Mouse (Mus musculus) gastrocnemius, adult 2 months (tissue): ENCODE measurements around the gene Rpa3. TPM values are rescaled to one million over a fixed set of nuclear protein-coding genes. Genes with fewer than 3 reads are reported as not detected.
A peak's percentile ranks its signal among the peaks of the same experiment; 100 is the strongest.

Source experiments
- DNase-seq: peaks from one replicate; pipeline ENCODE4 v3.0.0; 2022
- H3K27ac ChIP-seq: fragments of 200-600 bp; 2 replicates; pipeline ENCODE4 v1.8.1; 2022; ENCODE audit warnings: mild to moderate bottlenecking
- H3K4me3 ChIP-seq: fragments of 200-600 bp; 2 replicates; pipeline ENCODE4 v1.8.1; 2022; ENCODE audit warnings: mild to moderate bottlenecking, moderate library complexity
- CTCF ChIP-seq: fragments of 200-600 bp; IDR thresholded peaks from 2 replicates; pipeline ENCODE4 v1.8.1; 2022; ENCODE audit warnings: antibody characterized with exemption, mild to moderate bottlenecking, moderate library complexity
- intact Hi-C: fragments of 180-260 bp; cut with DNase I; formaldehyde crosslinking; loops from one replicate; pipeline ENCODE4 v1.15.1; 2025
- total RNA-seq, 2 experiments: library from RNA; stranded (reverse); gene quantifications; 2 replicates each; pipeline ENCODE4 v1.2.3; 2021

Rpa3 gene
- total RNA-seq, 2 experiments from 2014 or later, result 5.5 to 13.4 TPM

- intact Hi-C loops, result loop anchor here (2.0 to 5.0 kb wide), 2 partner anchors 232 to 462 kb away; partner anchors contain the start of gene Glcci1
- peak; percentile 67 for DNase-seq
- Histone ChIP-seq H3K27ac (peak overlapping the region; percentile 74), H3K4me3 (no peak overlapping the region)
- peak; percentile 70 for TF ChIP-seq CTCF
These were observed 16.1 kb upstream of the Rpa3 start for GRCm38 (mm10) chr6:8275098-8275497.

- intact Hi-C loops, result loop anchor here (2.0 to 5.0 kb wide), 2 partner anchors 233 to 462 kb away; partner anchors contain the start of gene Glcci1
- peak; percentile 58 for DNase-seq
- H3K4me3 ChIP-seq, result peak overlapping the region; percentile 33
- peak overlapping the region; percentile 74 for H3K27ac ChIP-seq
- TF ChIP-seq CTCF, result peak; percentile 80
These were observed 15.5 kb upstream of the Rpa3 start for GRCm38 (mm10) chr6:8274387-8275054.

- Histone ChIP-seq H3K4me3 (no peak overlapping the region), H3K27ac (no peak overlapping the region)
- TF ChIP-seq CTCF, result no peak
- intact Hi-C loops, result no loop called here
- DNase-seq, result no peak
These were observed 12.1 kb upstream of the Rpa3 start for GRCm38 (mm10) chr6:8271047-8271446.

GRCm38 (mm10) chr6:8259667-8260044 is 683 bp upstream of the Rpa3 start:
- Histone ChIP-seq H3K27ac (peak overlapping the region; percentile 93), H3K4me3 (peak overlapping the region; percentile 88)
- TF ChIP-seq CTCF, result no peak
- no peak for DNase-seq
- intact Hi-C loops, result loop anchor here (5.0 to 10.0 kb wide), 2 partner anchors 52 to 415 kb away; partner anchors contain the start of genes C1galt1 and Mios

- no peak for TF ChIP-seq CTCF
- DNase-seq, result no peak
- Histone ChIP-seq H3K27ac (peak overlapping the region; percentile 89), H3K4me3 (peak overlapping the region; percentile 88)
- intact Hi-C loops, result loop anchor here (5.0 kb wide), 1 partner anchor 51 kb away; the partner anchor contains the start of gene Mios
These were observed 657 bp downstream of the Rpa3 start for GRCm38 (mm10) chr6:8258316-8258715.

GRCm38 (mm10) chr6:8228596-8228995 is 30.4 kb downstream of the Rpa3 start:
- H3K27ac ChIP-seq, result no peak overlapping the region
- DNase-seq, result no peak
- H3K4me3 ChIP-seq, result no peak overlapping the region
- intact Hi-C loops, result no loop called here
- no peak for TF ChIP-seq CTCF

GRCm38 (mm10) chr6:8227035-8227434 is 31.9 kb downstream of the Rpa3 start:
- Histone ChIP-seq H3K27ac (no peak overlapping the region), H3K4me3 (no peak overlapping the region)
- intact Hi-C loops, result no loop called here
- no peak for DNase-seq
- no peak for TF ChIP-seq CTCF

GRCm38 (mm10) chr6:8210661-8211060 is 48.3 kb downstream of the Rpa3 start:
- intact Hi-C loops, result no loop called here
- DNase-seq, result no peak
- no peak overlapping the region for H3K4me3 ChIP-seq
- no peak for TF ChIP-seq CTCF
- H3K27ac ChIP-seq, result peak overlapping the region; percentile 99; the same call in 1 of the 2 replicates

GRCm38 (mm10) chr6:8209866-8210186 is 49.1 kb downstream of the Rpa3 start:
- peak overlapping the region; percentile 99 for H3K27ac ChIP-seq
- peak overlapping the region; percentile 84 for H3K4me3 ChIP-seq
- no peak for TF ChIP-seq CTCF
- intact Hi-C loops, result loop anchor here (5.0 to 10.0 kb wide), 2 partner anchors 47 to 365 kb away; partner anchors contain the start of genes C1galt1, Gm45062, Rpa3 and Umad1
- DNase-seq, result no peak

- peak; percentile 96 for DNase-seq
- H3K27ac ChIP-seq, result peak within 1 kb of the TSS; percentile 99
- H3K4me3 ChIP-seq, result peak within 1 kb of the TSS; percentile 84
- peak; percentile 51 for TF ChIP-seq CTCF
- intact Hi-C loops, result loop anchor here (5.0 to 10.0 kb wide), 2 partner anchors 48 to 364 kb away; partner anchors contain the start of genes C1galt1, Gm45062, Rpa3 and Umad1
These were observed 49.7 kb downstream of the Rpa3 start, which contains the start of gene Mios for GRCm38 (mm10) chr6:8209047-8209865. Gene Mios (plus strand): TSS chr6:8209222.

Other genes starting within 250 kb of the Rpa3 start
- gene Col28a1, start 66.6 kb downstream of the Rpa3 start, total RNA-seq, result under 1 TPM; 0.20 to 0.70 TPM
- gene Mios, start 50.0 kb downstream of the Rpa3 start, total RNA-seq, result 10 to 100 TPM; 17.0 to 17.1 TPM
- 10 to 100 TPM; 11.2 to 14.8 TPM for gene Umad1, start 115 bp upstream of the Rpa3 start, total RNA-seq
- under 1 TPM in 1 of 2 experiments, not detected in 1; 0.67 TPM for gene Gm45062, start 277 bp upstream of the Rpa3 start, total RNA-seq